Comparison of ENCODE assay signal across 13 mouse cellular contexts in genomic region chr4:99985631-99986030, GRCm38 (mm10). TPM values are rescaled to one million over a fixed set of nuclear protein-coding genes. Genes with fewer than 3 reads are reported as not detected.
DNase-seq lines count a peak whose midpoint lies in the region.
"Had no signal": no experiment of that assay in that cellular context is flagged by ENCODE, and none has a peak within 500 bp of the region (broad histone marks: within the 10 kb centered on the region; RNA-seq: fewer than 3 reads in every experiment).

No protein-coding gene starts in this region.

- H3K4me1 ChIP-seq in embryonic facial prominence, embryonic 10.5 days = peaks cover 40% of the 10 kb centered on the region

- H3K27me3 ChIP-seq in embryonic facial prominence, embryonic 10.5 days (replicated peaks; ENCODE audit: low read depth, poor library complexity, severe bottlenecking) = no peaks in the 10 kb centered on the region
- H3K27me3 ChIP-seq: embryonic facial prominence, embryonic 13.5 days; forebrain, embryonic 12.5 days; heart, embryonic 12.5 days had no signal

- peak; percentile 9 for DNase-seq in cerebellum, adult 9-11 months
- DNase-seq in cerebellum, adult 11 months = no peak
- DNase-seq in heart, adult 11 months = peak; percentile 80
- no peak for DNase-seq in heart, adult 18-20 months
- peak; percentile 41 for DNase-seq in left cerebral cortex, postnatal 4 days
- DNase-seq in left cerebral cortex, postnatal 10 days (ENCODE audit: extremely low spot score in 1 of 2, low spot score in 2 of 2) = no peak
- DNase-seq in embryonic facial prominence, embryonic 10.5 days (ENCODE audit: low spot score) = no peak
- DNase-seq in ovary, postnatal 10 days (ENCODE audit: low spot score) = no peak
- DNase-seq: adrenal gland, postnatal 14 days; gastrocnemius, postnatal 10 days had no signal

- no peaks in the 10 kb centered on the region for H3K9me3 ChIP-seq in embryonic facial prominence, embryonic 10.5 days
- H3K9me3 ChIP-seq: embryonic facial prominence, embryonic 13.5 days; forebrain, embryonic 12.5 days; heart, embryonic 12.5 days had no signal

- WGBS in embryonic facial prominence, embryonic 10.5 days = 85% methylated on average over 12 of the region's 12 CpGs

- no peak overlapping the region for H3K4me3 ChIP-seq in embryonic facial prominence, embryonic 10.5 days
- H3K4me3 ChIP-seq: embryonic facial prominence, embryonic 13.5 days; forebrain, embryonic 12.5 days; heart, embryonic 12.5 days had no signal

- intact Hi-C loops in left cerebral cortex, postnatal 4 days (cut with DNase I) = no loop called here
- intact Hi-C loops in left cerebral cortex, postnatal 10 days (cut with DNase I) = no loop called here

- peak overlapping the region; percentile 30; the same call in 1 of the 2 replicates for H3K27ac ChIP-seq in embryonic facial prominence, embryonic 10.5 days (replicated peaks)
- H3K27ac ChIP-seq: embryonic facial prominence, embryonic 13.5 days; forebrain, embryonic 12.5 days had no signal

- H3K36me3 ChIP-seq in embryonic facial prominence, embryonic 10.5 days (replicated peaks) = no peaks in the 10 kb centered on the region; the same call in 1 of the 2 replicates
- H3K36me3 ChIP-seq: embryonic facial prominence, embryonic 13.5 days; forebrain, embryonic 12.5 days had no signal

RNA-seq across cellular contexts. Expression of gene Itgb3bp, which starts 56.0 kb away (rescaled TPM):
- total RNA-seq in heart, adult 18-20 months (2021) = 1 to 10 TPM; 5.6 to 6.4 TPM
- 1 to 10 TPM; 4.1 to 4.5 TPM for total RNA-seq in left cerebral cortex, postnatal 4 days (2021)
- total RNA-seq in left cerebral cortex, postnatal 10 days (2021) = 1 to 10 TPM; 2.0 to 3.1 TPM
- 52.7 and 55.7 TPM in 2 replicates for polyA plus RNA-seq in embryonic facial prominence, embryonic 10.5 days (2016; fragmentation: Nextera tagmentation; extraction: Ambion mirVana)

RNA-seq across cellular contexts. Expression of gene Pgm1, which starts 56.4 kb away (rescaled TPM):
- total RNA-seq in heart, adult 18-20 months (2021) = 100 to 1,000 TPM; 219 to 241 TPM
- total RNA-seq in left cerebral cortex, postnatal 4 days (2021) = 10 to 100 TPM; 32.5 to 40.5 TPM
- total RNA-seq in left cerebral cortex, postnatal 10 days (2021) = 10 to 100 TPM; 39.6 to 43.4 TPM
- 62.9 and 77.5 TPM in 2 replicates for polyA plus RNA-seq in embryonic facial prominence, embryonic 10.5 days (2016; fragmentation: Nextera tagmentation; extraction: Ambion mirVana)

Comparison
In these comparisons a context has a peak if more than half of its experiments do, and no peak if none do; other contexts are left out.
1. DNase-seq: peak in cerebellum, adult 9-11 months (single experiment), heart, adult 11 months (single experiment) and left cerebral cortex, postnatal 4 days (single experiment); none in cerebellum, adult 11 months (single experiment), heart, adult 18-20 months (0 of 2), left cerebral cortex, postnatal 10 days (0 of 2), embryonic facial prominence, embryonic 10.5 days (single experiment) and ovary, postnatal 10 days (single experiment).
2. RNA of gene Pgm1, which starts 56.4 kb away (total RNA-seq): 219 to 241 TPM in heart, adult 18-20 months; 39.6 to 43.4 TPM in left cerebral cortex, postnatal 10 days and 32.5 to 40.5 TPM in left cerebral cortex, postnatal 4 days; every median in the first group is over 4 times any median in the second.